Mouse (Mus musculus) left cerebral cortex, postnatal 10 days (tissue): ENCODE measurements at regions not wholly inside any gene's neighbourhood (a gene's known extent, or its start where the extent isn't known, plus 50 kb on each side); places are given as distances from the start of the nearest gene placed in this dataset.
"Not testable (repeated sequence)": the region's sequence is repeated elsewhere in the genome, so short reads cannot be mapped to it uniquely, and the experiment has no call there.

Experiments
- DNase-seq, 2 experiments: peaks; one replicate each; pipeline ENCODE4 v3.0.0; 2021 to 2022; ENCODE audit warnings: low spot score in 2 of 2, mixed read lengths in 1 of 2; ENCODE audit errors: extremely low spot score in 1 of 2
- intact Hi-C: fragments of 180-260 bp; cut with DNase I; formaldehyde crosslinking; loops from one replicate; pipeline ENCODE4 v1.15.1; 2025

- intact Hi-C loops, DNase-seq: not testable (repeated sequence)
Measured at GRCm38 (mm10) chr9:6845281-6845680, 339.0 kb downstream of the Dync2h1 start.

GRCm38 (mm10) chr9:6834936-6835335 is 349.3 kb downstream of the Dync2h1 start:
- intact Hi-C loops = not testable (repeated sequence)

GRCm38 (mm10) chr9:6834470-6834869 is 349.8 kb downstream of the Dync2h1 start:
- no peak for DNase-seq
- intact Hi-C loops = no loop called here

More at GRCm38 (mm10) chr9:6834936-6835335, 349.3 kb downstream of the Dync2h1 start:
- not testable (repeated sequence) for DNase-seq

GRCm38 (mm10) chr9:6832862-6833261 is 351.4 kb downstream of the Dync2h1 start:
- intact Hi-C loops = no loop called here
- no peak for DNase-seq

- DNase-seq, intact Hi-C loops: not testable (repeated sequence)
Measured at GRCm38 (mm10) chr9:6831642-6832041, 352.6 kb downstream of the Dync2h1 start.

GRCm38 (mm10) chr9:6826581-6826980 is 357.7 kb downstream of the Dync2h1 start:
- no peak for DNase-seq
- intact Hi-C loops = no loop called here

- no peak for DNase-seq
- intact Hi-C loops = no loop called here
Measured at GRCm38 (mm10) chr9:6825609-6826008, 358.6 kb downstream of the Dync2h1 start.

- intact Hi-C loops, DNase-seq: not testable (repeated sequence)
Measured at GRCm38 (mm10) chr9:6823946-6824345, 360.3 kb downstream of the Dync2h1 start.

- intact Hi-C loops = no loop called here
- no peak for DNase-seq
Measured at GRCm38 (mm10) chr9:6823536-6823935, 360.7 kb downstream of the Dync2h1 start.

- intact Hi-C loops = no loop called here
- no peak for DNase-seq
Measured at GRCm38 (mm10) chr9:6776671-6777070, 407.6 kb downstream of the Dync2h1 start.

GRCm38 (mm10) chr9:6741478-6741877 is 442.8 kb downstream of the Dync2h1 start:
- intact Hi-C loops = no loop called here
- no peak for DNase-seq

- DNase-seq = no peak
- intact Hi-C loops = no loop called here
Measured at GRCm38 (mm10) chr9:6736411-6736810, 447.8 kb downstream of the Dync2h1 start.

GRCm38 (mm10) chr9:6726411-6726810 is 456.8 kb upstream of the Ddi1 start:
- DNase-seq = no peak
- intact Hi-C loops = no loop called here

GRCm38 (mm10) chr9:6677225-6677718 is 407.6 kb upstream of the Ddi1 start:
- intact Hi-C loops = no loop called here
- no peak for DNase-seq

GRCm38 (mm10) chr9:6668001-6668969 is 398.6 kb upstream of the Ddi1 start:
- intact Hi-C loops = no loop called here
- DNase-seq = peak; percentile 61 to 86

- DNase-seq = no peak
- intact Hi-C loops = no loop called here
Measured at GRCm38 (mm10) chr9:6665679-6666078, 396.0 kb upstream of the Ddi1 start.

- intact Hi-C loops = no loop called here
- no peak for DNase-seq
Measured at GRCm38 (mm10) chr9:6652267-6652994, 382.8 kb upstream of the Ddi1 start.

- no peak for DNase-seq
- intact Hi-C loops = no loop called here
Measured at GRCm38 (mm10) chr9:6651572-6652236, 382.1 kb upstream of the Ddi1 start.

- DNase-seq = no peak
- intact Hi-C loops = no loop called here
Measured at GRCm38 (mm10) chr9:6645796-6646309, 376.2 kb upstream of the Ddi1 start.
